8 mouse cellular contexts compared by ENCODE assay signal in the genomic region with DNA sequence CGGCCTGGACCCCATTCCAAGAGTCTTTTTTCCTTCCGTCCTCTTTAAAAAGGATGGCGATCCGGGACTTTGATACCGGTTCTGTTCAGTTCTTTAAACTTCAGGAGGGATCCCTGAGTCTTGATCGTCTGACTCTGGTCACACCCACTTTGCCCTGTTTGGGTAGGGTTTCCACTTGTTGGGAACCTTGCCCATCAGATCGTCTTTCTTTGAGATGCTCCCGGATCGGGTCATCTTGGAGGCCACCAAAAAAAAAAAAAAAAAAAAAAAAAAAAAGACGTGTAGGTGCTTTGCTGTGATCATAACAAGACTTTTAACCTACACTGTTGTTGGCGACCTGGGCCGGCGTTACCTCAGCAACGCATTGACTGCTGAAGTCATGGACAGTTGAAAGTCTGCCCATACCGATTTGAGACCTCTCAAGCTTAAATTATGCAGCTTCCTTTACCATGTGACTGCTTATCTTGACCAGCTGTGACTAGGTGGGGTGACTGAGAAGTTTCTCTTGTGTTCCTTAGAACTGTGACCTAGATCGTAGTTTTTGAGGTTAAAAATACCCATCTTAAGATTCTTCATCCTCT. TPM values are rescaled to one million over a fixed set of nuclear protein-coding genes. Genes with fewer than 3 reads are reported as not detected.
DNase-seq lines count a peak whose midpoint lies in the region; ATAC-seq and TF ChIP-seq lines count a peak whose summit lies in the region.

No protein-coding gene starts in this region.

- H3K27ac ChIP-seq in heart, adult 2 months, result peak overlapping the region; percentile 91
- peak overlapping the region; percentile 96 for H3K27ac ChIP-seq in bone marrow, adult 2 months (ENCODE audit: control insufficient read depth, insufficient read depth, low read depth, low read length, poor library complexity)
- peak overlapping the region; percentile 94 for H3K27ac ChIP-seq in stomach, postnatal 0 days (replicated peaks)

- TF ChIP-seq POLR2A in heart, adult 2 months (IDR thresholded peaks at IDR 0.05; ENCODE audit: insufficient read depth, low read depth, low read length), result no peak
- TF ChIP-seq POLR2A in bone marrow, adult 2 months (IDR thresholded peaks at IDR 0.05; ENCODE audit: borderline replicate concordance, control insufficient read depth, low read depth, low read length), result no peak

- peak overlapping the region; percentile 90 for H3K4me2 ChIP-seq in stomach, postnatal 0 days (replicated peaks; ENCODE audit: low read depth)

- no peaks in the 10 kb centered on the region; the same call in none of the 2 replicates for H3K79me2 ChIP-seq in heart, adult 2 months (replicated peaks; ENCODE audit: control insufficient read depth, insufficient read depth, low read length)

- peaks cover 5% of the 10 kb centered on the region for H3K4me1 ChIP-seq in heart, adult 2 months (ENCODE audit: control insufficient read depth, insufficient read depth, low read length)
- H3K4me1 ChIP-seq in bone marrow, adult 2 months (ENCODE audit: control insufficient read depth, insufficient read depth, low read length), result peaks cover 1% of the 10 kb centered on the region; the same call in 1 of the 2 replicates
- 0 out of 2 replicates have a peak, but pooled peaks cover 4% of the 10 kb centered on the region for H3K4me1 ChIP-seq in stomach, postnatal 0 days (replicated peaks; ENCODE audit: control insufficient read depth, insufficient read depth)

- ATAC-seq in granulocyte monocyte progenitor cell, adult 5-6 weeks (replicated peaks; ENCODE audit: poor library complexity, severe bottlenecking), result peak; percentile 16
- peak; percentile 86 for ATAC-seq in megakaryocyte-erythroid progenitor cell, adult 5-6 weeks (replicated peaks; ENCODE audit: low FRiP score, low TSS enrichment, poor library complexity, severe bottlenecking)
- peak; percentile 55 for ATAC-seq in stomach, postnatal 0 days (ENCODE audit: low FRiP score, low TSS enrichment)

- TF ChIP-seq EP300 in heart, adult 2 months (IDR thresholded peaks at IDR 0.05; ENCODE audit: insufficient read depth, low read depth, low read length), result no peak
- TF ChIP-seq EP300 in stomach, postnatal 0 days (optimal IDR thresholded peaks at IDR 0.05), result no peak

- peak; percentile 17 to 22 for DNase-seq in heart, adult 2 months
- no peak for DNase-seq in heart, postnatal 36 days
- peak; percentile 54 for DNase-seq in kidney, postnatal 14 days
- peak; percentile 49 for DNase-seq in stomach, postnatal 0 days (ENCODE audit: low spot score)
- no peak for DNase-seq in left cerebral cortex, adult 9 months (ENCODE audit: low spot score in 2 of 2)

- no peaks in the 10 kb centered on the region for H3K27me3 ChIP-seq in heart, adult 2 months (ENCODE audit: control insufficient read depth, insufficient read depth, low read length)
- no peaks in the 10 kb centered on the region for H3K27me3 ChIP-seq in stomach, postnatal 0 days (ENCODE audit: control insufficient read depth, insufficient read depth, low read length)

- H3K4me3 ChIP-seq in heart, adult 2 months, result peak overlapping the region; percentile 88
- peak overlapping the region; percentile 85 for H3K4me3 ChIP-seq in bone marrow, adult 2 months (replicated peaks; ENCODE audit: control insufficient read depth, low read depth, low read length)
- peak overlapping the region; percentile 85 for H3K4me3 ChIP-seq in stomach, postnatal 0 days (ENCODE audit: low read depth, low read length)

- no peak for TF ChIP-seq CTCF in heart, adult 2 months (IDR thresholded peaks at IDR 0.05)
- TF ChIP-seq CTCF in bone marrow, adult 2 months (IDR thresholded peaks at IDR 0.05; ENCODE audit: control insufficient read depth, insufficient read depth, low read length), result no peak
- no peak for TF ChIP-seq CTCF in stomach, postnatal 0 days (IDR thresholded peaks at IDR 0.05; ENCODE audit: low read depth)

- no peaks in the 10 kb centered on the region for H3K9me3 ChIP-seq in stomach, postnatal 0 days (ENCODE audit: control insufficient read depth, low read length)

- intact Hi-C loops in heart, adult 2 months (cut with DNase I), result no loop called here
- intact Hi-C loops in heart, postnatal 36 days (cut with DNase I), result no loop called here

- no peaks in the 10 kb centered on the region for H3K36me3 ChIP-seq in heart, adult 2 months (ENCODE audit: control insufficient read depth, insufficient read depth, low read length)
- H3K36me3 ChIP-seq in stomach, postnatal 0 days (ENCODE audit: control insufficient read depth, insufficient read depth, low read length), result no peaks in the 10 kb centered on the region

- 5% methylated on average over 16 of the region's 16 CpGs for WGBS in heart, adult 2 months
- WGBS in bone marrow, adult 2 months, result 1% methylated on average over 16 of the region's 16 CpGs
- WGBS in stomach, postnatal 0 days, result 4% methylated on average over 16 of the region's 16 CpGs

- peak overlapping the region; percentile 98 for H3K9ac ChIP-seq in heart, adult 2 months (ENCODE audit: low read depth, low read length)
- peak overlapping the region; percentile 92 for H3K9ac ChIP-seq in stomach, postnatal 0 days (ENCODE audit: low read length)

RNA-seq across cellular contexts. Expression of gene Wwp2, which starts 0.8 kb away (rescaled TPM):
- 10 to 100 TPM; 20.5 to 31.5 TPM for total RNA-seq in heart, adult 2 months (2021)
- polyA plus RNA-seq in heart, adult 2 months (2012; rRNA removed), result 18.7 and 21.8 TPM in 2 replicates
- total RNA-seq in heart, postnatal 36 days (2021), result 10 to 100 TPM; 23.9 to 26.1 TPM
- 61.9 and 103 TPM in 2 replicates for polyA plus RNA-seq in bone marrow, adult 2 months (2011; ENCODE audit: insufficient read depth, insufficient read length, low replicate concordance, missing spikeins)
- total RNA-seq in granulocyte monocyte progenitor cell, adult 5-6 weeks (2014; fragmentation: Nextera tagmentation), result 48.3 and 55.4 TPM in 2 replicates
- 51.4 and 73.0 TPM in 2 replicates for total RNA-seq in granulocyte monocyte progenitor cell, adult 5-6 weeks (2017)
- 39.4 and 53.2 TPM in 2 replicates for total RNA-seq in megakaryocyte-erythroid progenitor cell, adult 5-6 weeks (2014; fragmentation: Nextera tagmentation)
- 33.3 and 57.3 TPM in 2 replicates for total RNA-seq in megakaryocyte-erythroid progenitor cell, adult 5-6 weeks (2017)
- 25.2 and 26.4 TPM in 2 replicates for polyA plus RNA-seq in stomach, postnatal 0 days (2015; fragmentation: Nextera tagmentation; extraction: Ambion mirVana)

RNA-seq across cellular contexts. Expression of gene Nob1, which starts 12.1 kb away (rescaled TPM):
- total RNA-seq in heart, adult 2 months (2021), result 10 to 100 TPM; 21.5 to 22.0 TPM
- 21.7 and 30.6 TPM in 2 replicates for polyA plus RNA-seq in heart, adult 2 months (2012; rRNA removed)
- total RNA-seq in heart, postnatal 36 days (2021), result 10 to 100 TPM; 21.6 to 24.1 TPM
- polyA plus RNA-seq in bone marrow, adult 2 months (2011; ENCODE audit: insufficient read depth, insufficient read length, low replicate concordance, missing spikeins), result 20.5 and 28.4 TPM in 2 replicates
- total RNA-seq in granulocyte monocyte progenitor cell, adult 5-6 weeks (2014; fragmentation: Nextera tagmentation), result 51.1 and 73.0 TPM in 2 replicates
- 47.2 and 49.8 TPM in 2 replicates for total RNA-seq in granulocyte monocyte progenitor cell, adult 5-6 weeks (2017)
- 78.1 and 79.8 TPM in 2 replicates for total RNA-seq in megakaryocyte-erythroid progenitor cell, adult 5-6 weeks (2014; fragmentation: Nextera tagmentation)
- total RNA-seq in megakaryocyte-erythroid progenitor cell, adult 5-6 weeks (2017), result 46.1 and 50.2 TPM in 2 replicates
- polyA plus RNA-seq in stomach, postnatal 0 days (2015; fragmentation: Nextera tagmentation; extraction: Ambion mirVana), result 44.5 and 48.8 TPM in 2 replicates

RNA-seq across cellular contexts. Expression of gene Nqo1, which starts 33.9 kb away (rescaled TPM):
- 10 to 100 TPM; 43.5 to 58.2 TPM for total RNA-seq in heart, adult 2 months (2021)
- 36.7 and 63.2 TPM in 2 replicates for polyA plus RNA-seq in heart, adult 2 months (2012; rRNA removed)
- 10 to 100 TPM; 33.2 to 57.3 TPM for total RNA-seq in heart, postnatal 36 days (2021)
- polyA plus RNA-seq in bone marrow, adult 2 months (2011; ENCODE audit: insufficient read depth, insufficient read length, low replicate concordance, missing spikeins), result 8.1 and 14.0 TPM in 2 replicates
- total RNA-seq in granulocyte monocyte progenitor cell, adult 5-6 weeks (2014; fragmentation: Nextera tagmentation), result 4.3 TPM in 1 of 2 replicates, not detected in the other
- total RNA-seq in granulocyte monocyte progenitor cell, adult 5-6 weeks (2017), result 0.52 and 1.2 TPM in 2 replicates
- total RNA-seq in megakaryocyte-erythroid progenitor cell, adult 5-6 weeks (2014; fragmentation: Nextera tagmentation), result 30.2 TPM in 2 replicates
- total RNA-seq in megakaryocyte-erythroid progenitor cell, adult 5-6 weeks (2017), result 18.4 and 30.4 TPM in 2 replicates
- 777 and 946 TPM in 2 replicates for polyA plus RNA-seq in stomach, postnatal 0 days (2015; fragmentation: Nextera tagmentation; extraction: Ambion mirVana)

Comparison
In these comparisons a context has a peak if more than half of its experiments do, and no peak if none do; other contexts are left out.
1. DNase-seq: peak in heart, adult 2 months (2 of 2), kidney, postnatal 14 days (single experiment) and stomach, postnatal 0 days (single experiment); none in heart, postnatal 36 days (0 of 2) and left cerebral cortex, adult 9 months (0 of 2).
2. ATAC-seq: peak in every context shown above with its lines; median percentile 86 in megakaryocyte-erythroid progenitor cell, adult 5-6 weeks; 55 in stomach, postnatal 0 days; 16 in granulocyte monocyte progenitor cell, adult 5-6 weeks.
3. Peak in every context shown above with its lines, with median percentiles within 50 percentile points of each other: H3K27ac ChIP-seq and H3K4me3 ChIP-seq.